ENCODE assay signal across 22 mouse cellular contexts in genomic region chr17:80501037-80501804, GRCm38 (mm10). TPM values are rescaled to one million over a fixed set of nuclear protein-coding genes. Genes with fewer than 3 reads are reported as not detected.
A peak's percentile ranks its signal among the peaks of the same experiment; 100 is the strongest.
DNase-seq lines count a peak whose midpoint lies in the region; ATAC-seq and TF ChIP-seq lines count a peak whose summit lies in the region.
"Had no signal": no experiment of that assay in that cellular context is flagged by ENCODE, and none has a peak within 500 bp of the region (broad histone marks: within the 10 kb centered on the region; RNA-seq: fewer than 3 reads in every experiment).

No protein-coding gene starts in this region.

- no peak for TF ChIP-seq CTCF in lung, adult 2 months (IDR thresholded peaks at IDR 0.05; ENCODE audit: insufficient read depth, low read length)

- H3K9me3 ChIP-seq in heart, embryonic 12.5 days (replicated peaks): no peaks in the 10 kb centered on the region
- H3K9me3 ChIP-seq: hindbrain, embryonic 10.5 days; intestine, embryonic 15.5 days; limb, embryonic 13.5 days had no signal

- TF ChIP-seq POLR2A in lung, adult 2 months (IDR thresholded peaks at IDR 0.05; ENCODE audit: borderline replicate concordance, extremely low read depth, low read depth, low read length): no peak

- peak; percentile 78 for DNase-seq in heart, adult 11 months
- peak; percentile 56 for DNase-seq in ES-CJ7 (ENCODE audit: low read depth, low spot score)
- DNase-seq in lung, adult 2 months: no peak
- no peak for DNase-seq in kidney, postnatal 36 days
- no peak for DNase-seq in spleen, postnatal 36 days (ENCODE audit: low spot score in 2 of 2)
- DNase-seq: cerebellum, adult 9-11 months; forebrain, postnatal 0 days; gastrocnemius, postnatal 25 days; kidney, postnatal 4 days; layer of hippocampus, postnatal 36 days; lung, postnatal 10 days; midbrain, embryonic 14.5 days; right cerebral cortex, postnatal 25 days; thymus, postnatal 36 days had no signal

- H3K9ac ChIP-seq in heart, embryonic 12.5 days: no peak overlapping the region
- H3K9ac ChIP-seq: forebrain, postnatal 0 days; intestine, embryonic 15.5 days; limb, embryonic 13.5 days had no signal

- no peaks in the 10 kb centered on the region for H3K27me3 ChIP-seq in heart, embryonic 12.5 days (replicated peaks)
- H3K27me3 ChIP-seq: intestine, embryonic 15.5 days; limb, embryonic 13.5 days had no signal

- no peak overlapping the region for H3K4me3 ChIP-seq in heart, embryonic 12.5 days
- H3K4me3 ChIP-seq in lung, adult 2 months (replicated peaks; ENCODE audit: extremely low read depth, low read depth, low read length): no peak overlapping the region
- H3K4me3 ChIP-seq: erythroblast, embryonic 14.5 days; hindbrain, embryonic 10.5 days; intestine, embryonic 15.5 days; limb, embryonic 13.5 days had no signal

- 46% methylated on average over 5 of the region's 5 CpGs for WGBS in heart, embryonic 12.5 days
- WGBS in lung, adult 2 months: 63% methylated on average over 5 of the region's 5 CpGs

- peaks cover 6% of the 10 kb centered on the region for H3K4me1 ChIP-seq in heart, embryonic 12.5 days (replicated peaks)
- H3K4me1 ChIP-seq in lung, adult 2 months (ENCODE audit: control insufficient read depth, insufficient read depth, low read length): no peaks in the 10 kb centered on the region
- H3K4me1 ChIP-seq: intestine, embryonic 15.5 days; limb, embryonic 13.5 days had no signal

- no peak overlapping the region for H3K4me2 ChIP-seq in heart, embryonic 12.5 days
- H3K4me2 ChIP-seq: heart, embryonic 11.5 days; intestine, embryonic 15.5 days; limb, embryonic 13.5 days had no signal

- no peak for ATAC-seq in heart, embryonic 12.5 days (ENCODE audit: insufficient number of reproducible peaks, low FRiP score)
- ATAC-seq in common myeloid progenitor, adult 5-6 weeks (replicated peaks; ENCODE audit: low read depth, poor library complexity, severe bottlenecking): peak; percentile 23
- peak; percentile 21 for ATAC-seq in megakaryocyte progenitor cell, adult 5-6 weeks (replicated peaks; ENCODE audit: poor library complexity)
- ATAC-seq: forebrain, postnatal 0 days; intestine, embryonic 15.5 days had no signal

- no peaks in the 10 kb centered on the region for H3K36me3 ChIP-seq in heart, embryonic 12.5 days
- H3K36me3 ChIP-seq: hindbrain, embryonic 10.5 days; intestine, embryonic 15.5 days; limb, embryonic 13.5 days had no signal

- no peak overlapping the region for H3K27ac ChIP-seq in heart, embryonic 12.5 days (ENCODE audit: poor library complexity, severe bottlenecking)
- H3K27ac ChIP-seq: hindbrain, embryonic 10.5 days; intestine, embryonic 15.5 days; limb, embryonic 13.5 days had no signal

RNA-seq across cellular contexts. Expression of gene Sos1, which starts 21.0 kb away (rescaled TPM):
- polyA plus RNA-seq in heart, embryonic 12.5 days (2016; fragmentation: Nextera tagmentation; extraction: Ambion mirVana): 4.8 and 5.4 TPM in 2 replicates
- 14.6 and 22.4 TPM in 2 replicates for total RNA-seq in common myeloid progenitor, adult 5-6 weeks (2017)
- 21.1 and 22.9 TPM in 2 replicates for total RNA-seq in megakaryocyte progenitor cell, adult 5-6 weeks (2015)
- 5.7 and 9.0 TPM in 2 replicates for total RNA-seq in megakaryocyte progenitor cell, adult 5-6 weeks (2017)
- polyA plus RNA-seq in lung, adult 2 months (2012; rRNA removed): 2.5 and 2.9 TPM in 2 replicates

Comparison
In these comparisons a context has a peak if more than half of its experiments do, and no peak if none do; other contexts are left out.
1. DNase-seq: peak in heart, adult 11 months (single experiment) and ES-CJ7 (single experiment); none in lung, adult 2 months (single experiment), kidney, postnatal 36 days (0 of 2) and spleen, postnatal 36 days (0 of 2).